Mouse (Mus musculus) midbrain, embryonic 13.5 days (tissue): ENCODE results near the gene Tmtc4. TPM values are rescaled to one million over a fixed set of nuclear protein-coding genes. Genes with fewer than 3 reads are reported as not detected.

Experiments
- ATAC-seq: fragments of 200-750 bp; cut with Nextera tagmentation; 2 replicates; pipeline ENCODE4 v1.8.0; 2017; ENCODE audit warnings: mild to moderate bottlenecking, moderate TSS enrichment, moderate library complexity
- H3K27ac ChIP-seq: fragments of 300-500 bp; sonication (generic); 2 replicates; pipeline ENCODE4 v1.5.1; 2015; ENCODE audit warnings: inconsistent platforms, mild to moderate bottlenecking, moderate library complexity
- H3K27me3 ChIP-seq: fragments of 300-500 bp; sonication (generic); 2 replicates; pipeline ENCODE4 v1.6.1; 2015; ENCODE audit warnings: mild to moderate bottlenecking, inconsistent platforms
- H3K36me3 ChIP-seq: fragments of 300-500 bp; sonication (generic); 2 replicates; pipeline ENCODE4 v1.6.1; 2015; ENCODE audit warnings: mild to moderate bottlenecking, inconsistent platforms
- H3K4me1 ChIP-seq: fragments of 300-500 bp; sonication (generic); replicated peaks from 2 replicates; pipeline ENCODE4 v1.6.1; 2015; ENCODE audit warnings: inconsistent platforms
- H3K4me2 ChIP-seq: fragments of 300-500 bp; sonication (generic); replicated peaks from 2 replicates; pipeline ENCODE4 v1.6.1; 2015; ENCODE audit warnings: moderate library complexity, mild to moderate bottlenecking, inconsistent platforms
- H3K4me3 ChIP-seq: fragments of 300-500 bp; sonication (generic); replicated peaks from 2 replicates; pipeline ENCODE4 v1.5.1; 2015; ENCODE audit warnings: mild to moderate bottlenecking, inconsistent platforms
- H3K9ac ChIP-seq: fragments of 300-500 bp; sonication (generic); replicated peaks from 2 replicates; pipeline ENCODE4 v1.6.1; 2015; ENCODE audit warnings: mild to moderate bottlenecking, inconsistent platforms
- H3K9me3 ChIP-seq: fragments of 300-500 bp; sonication (generic); 2 replicates; pipeline ENCODE4 v1.6.1; 2016; ENCODE audit warnings: mild to moderate bottlenecking, inconsistent platforms
- WGBS: fragments of 180-500 bp; shearing (Covaris S2); methylation state at CpG from one replicate; pipeline ENCODE4 v1.1.7; 2015; 5-methylcytosine and 5-hydroxymethylcytosine counted together
- polyA plus RNA-seq: library from polyadenylated mRNA; unstranded; fragments of >200 nt; fragmentation: Nextera tagmentation; extraction: Ambion mirVana; gene quantifications from 2 replicates; pipeline ENCODE4 v1.2.1, GENCODE M21; 2015

Gene Tmtc4
- polyA plus RNA-seq, result 48.1 and 51.5 TPM in 2 replicates

DNA sequence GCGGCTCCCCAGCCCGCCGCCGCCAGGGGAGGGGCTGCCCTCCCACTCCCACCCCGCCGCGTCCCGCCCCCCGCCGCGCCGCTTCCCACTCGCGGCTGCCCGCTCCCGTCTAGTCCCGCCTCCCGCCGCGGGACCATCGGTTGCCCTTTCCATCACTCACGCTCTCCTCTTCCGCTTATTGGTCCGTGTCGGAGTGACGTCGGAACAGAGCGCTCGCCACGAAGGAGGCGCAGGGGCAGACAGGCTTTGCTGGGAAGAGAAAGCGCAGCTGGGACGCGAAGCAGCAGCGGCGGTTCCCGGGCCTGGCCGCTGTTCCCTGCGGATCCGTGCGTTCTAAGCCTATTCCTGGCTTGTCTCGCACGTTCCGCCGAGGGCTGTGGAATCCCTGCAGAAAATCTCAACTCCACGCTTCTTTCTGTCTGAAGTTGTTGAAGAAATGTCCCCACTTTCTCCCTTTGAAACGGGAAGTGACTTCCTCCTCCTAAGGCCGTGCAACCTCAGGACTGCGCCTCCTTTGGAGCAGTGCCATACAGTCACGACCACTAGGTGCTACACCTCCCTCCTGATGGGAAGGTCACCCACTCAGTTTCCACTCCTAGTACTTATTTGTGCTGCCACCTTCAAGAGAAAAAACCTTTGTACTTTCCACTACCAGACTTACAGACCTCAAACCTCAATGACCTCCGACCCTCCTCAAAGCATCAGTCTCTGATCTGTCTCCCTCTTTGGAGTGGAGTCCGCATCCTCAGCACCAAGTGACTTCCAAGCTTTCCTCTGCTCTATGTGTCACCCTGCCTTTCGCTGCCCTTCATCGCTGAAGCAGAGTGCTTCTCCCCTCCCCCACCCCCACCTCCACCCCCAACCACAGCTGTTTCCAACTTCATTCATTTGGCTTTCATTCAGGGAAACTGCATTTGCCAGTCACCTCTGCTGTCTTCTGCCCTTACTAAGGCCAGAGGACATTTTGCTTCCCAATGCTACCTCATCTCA is at the start of gene Tmtc4:
Gene Tmtc4 (minus strand): TSS at position 810 of the 990 bp plus-strand sequence.
- Histone ChIP-seq H3K4me3 (peak within 1 kb of the TSS; percentile 67), H3K4me2 (peak within 1 kb of the TSS; percentile 73), H3K4me1 (peaks cover 25% of the 10 kb centered on the region), H3K9ac (peak within 1 kb of the TSS; percentile 86), H3K27me3 (no peaks in the 10 kb centered on the region), H3K27ac (peak within 1 kb of the TSS; percentile 92), H3K9me3 (no peaks in the 10 kb centered on the region), H3K36me3 (no peaks in the 10 kb centered on the region)
- peak; percentile 99 for ATAC-seq
- WGBS, result under 1% methylated on average over 51 of the region's 54 CpGs

DNA sequence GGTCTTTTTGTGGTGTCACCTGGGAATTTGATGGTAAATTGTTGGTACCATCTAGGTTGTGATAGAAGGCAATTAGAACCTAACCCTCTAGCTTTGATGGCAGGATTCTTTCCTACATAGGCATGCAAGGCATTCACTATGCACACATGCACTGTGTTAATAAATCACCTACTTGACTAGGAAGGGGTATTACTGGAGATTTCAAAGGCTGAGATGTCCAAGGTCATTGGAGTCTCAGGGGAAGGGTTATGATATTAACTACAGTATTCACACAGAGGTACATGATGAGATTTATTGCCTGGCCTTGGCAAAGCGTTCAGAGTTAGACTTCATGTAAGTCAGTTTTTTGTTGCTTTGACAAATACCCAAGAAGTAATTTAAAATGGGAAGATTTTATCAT is 48.6 kb upstream of the Tmtc4 start:
- Histone ChIP-seq H3K4me3 (no peak overlapping the region), H3K27ac (no peak overlapping the region), H3K9ac (no peak overlapping the region), H3K9me3 (no peaks in the 10 kb centered on the region), H3K4me2 (no peak overlapping the region), H3K36me3 (no peaks in the 10 kb centered on the region), H3K27me3 (no peaks in the 10 kb centered on the region), H3K4me1 (no peaks in the 10 kb centered on the region)
- WGBS, result 86% methylated on average over 1 of the region's 1 CpGs
- ATAC-seq, result no peak

DNA sequence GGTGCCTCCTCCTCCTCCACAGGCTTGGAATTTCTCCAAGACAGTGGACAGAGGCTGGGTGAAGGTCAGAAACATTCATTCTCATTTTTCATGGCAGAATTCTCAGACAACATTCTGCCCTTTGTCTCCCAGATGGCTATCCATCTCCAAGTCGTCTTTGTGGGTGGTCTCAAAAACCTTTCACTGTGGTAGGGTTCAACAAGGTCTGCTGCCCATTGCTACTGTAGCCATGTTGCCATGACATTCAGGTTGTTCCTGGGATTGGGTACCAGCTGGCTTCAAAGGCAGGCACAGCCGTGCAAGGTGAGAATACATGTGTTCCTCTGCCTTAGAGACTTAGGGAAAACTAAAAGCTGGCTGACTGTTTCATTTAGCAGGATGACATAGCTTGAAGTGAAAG is 44.0 kb upstream of the Tmtc4 start:
- ATAC-seq, result no peak
- Histone ChIP-seq H3K9me3 (no peaks in the 10 kb centered on the region), H3K27ac (no peak overlapping the region), H3K4me3 (no peak overlapping the region), H3K4me1 (no peaks in the 10 kb centered on the region), H3K27me3 (no peaks in the 10 kb centered on the region), H3K9ac (no peak overlapping the region), H3K36me3 (no peaks in the 10 kb centered on the region), H3K4me2 (no peak overlapping the region)
- 76% methylated on average over 2 of the region's 2 CpGs for WGBS

DNA sequence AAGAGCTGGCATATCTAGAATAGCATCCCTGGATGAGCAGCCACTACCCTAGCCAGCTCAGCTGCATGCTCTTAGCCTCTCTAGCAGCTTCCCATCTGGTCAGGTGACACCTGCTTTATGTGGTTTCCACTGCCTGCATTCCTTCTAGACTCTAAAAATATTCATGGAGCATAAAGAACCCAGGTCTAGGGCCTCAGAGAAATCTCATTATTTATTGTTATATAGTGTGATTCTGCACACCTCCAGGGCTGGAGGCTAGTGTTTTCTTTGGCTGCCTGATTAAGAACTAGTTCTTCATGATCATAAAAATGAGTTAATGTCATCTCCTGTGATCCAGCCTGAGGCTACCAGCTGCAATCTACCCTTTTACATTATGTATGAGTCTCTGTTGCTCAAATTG is 39.1 kb upstream of the Tmtc4 start:
- no peak overlapping the region for H3K27ac ChIP-seq
- no peak for ATAC-seq
- H3K4me3 ChIP-seq, result no peak overlapping the region
- H3K9me3 ChIP-seq, result no peaks in the 10 kb centered on the region
- no peaks in the 10 kb centered on the region for H3K27me3 ChIP-seq
- no peak overlapping the region for H3K9ac ChIP-seq
- H3K4me2 ChIP-seq, result no peak overlapping the region
- H3K4me1 ChIP-seq, result no peaks in the 10 kb centered on the region
- H3K36me3 ChIP-seq, result no peaks in the 10 kb centered on the region

DNA sequence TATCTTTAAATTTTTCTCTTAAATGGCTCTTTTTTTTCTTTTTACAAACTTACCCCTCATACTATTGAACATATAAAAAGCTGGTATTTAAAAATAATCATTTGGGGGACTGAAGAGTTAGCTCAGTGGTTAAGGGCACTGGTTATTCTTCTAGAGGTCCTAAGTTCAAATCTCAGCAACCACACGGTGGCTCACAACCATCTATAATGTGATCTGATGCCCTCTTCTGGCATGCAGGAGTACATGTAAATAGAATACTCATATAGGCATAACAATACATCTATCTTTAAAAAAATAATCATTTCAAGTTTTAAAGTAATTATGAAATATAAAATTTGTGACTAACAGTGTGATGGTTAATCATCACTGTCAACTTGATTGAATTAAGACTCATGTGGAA is 32.5 kb upstream of the Tmtc4 start:
- Histone ChIP-seq H3K36me3 (no peaks in the 10 kb centered on the region), H3K4me2 (no peak overlapping the region), H3K9me3 (no peaks in the 10 kb centered on the region), H3K4me1 (no peaks in the 10 kb centered on the region), H3K27me3 (no peaks in the 10 kb centered on the region), H3K4me3 (no peak overlapping the region), H3K9ac (no peak overlapping the region), H3K27ac (no peak overlapping the region)
- WGBS, result 87% methylated on average over 1 of the region's 1 CpGs
- no peak for ATAC-seq

DNA sequence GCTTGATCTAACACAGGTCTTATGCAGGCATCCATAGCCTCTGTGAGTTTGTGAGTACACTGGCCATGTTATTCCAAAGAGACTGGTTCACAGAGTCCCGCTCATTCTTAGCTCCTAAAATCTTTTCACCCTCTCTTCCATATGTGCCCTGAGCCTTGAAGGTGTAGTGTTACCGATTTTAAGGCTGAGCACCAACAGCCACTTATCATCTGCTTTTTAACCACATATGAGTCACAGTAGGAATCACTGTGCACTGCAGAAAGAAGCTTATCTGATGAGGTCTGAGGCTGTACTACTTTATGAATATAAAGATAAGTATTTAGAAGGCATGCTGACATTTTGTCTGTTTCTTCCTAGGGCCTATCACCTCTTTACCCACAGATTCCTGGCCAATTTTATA is 31.9 kb upstream of the Tmtc4 start:
- H3K4me3 ChIP-seq, result no peak overlapping the region
- no peak overlapping the region for H3K4me2 ChIP-seq
- no peaks in the 10 kb centered on the region for H3K9me3 ChIP-seq
- no peak for ATAC-seq
- no peak overlapping the region for H3K27ac ChIP-seq
- no peaks in the 10 kb centered on the region for H3K4me1 ChIP-seq
- H3K36me3 ChIP-seq, result no peaks in the 10 kb centered on the region
- 95% methylated on average over 2 of the region's 2 CpGs for WGBS
- no peaks in the 10 kb centered on the region for H3K27me3 ChIP-seq
- no peak overlapping the region for H3K9ac ChIP-seq

DNA sequence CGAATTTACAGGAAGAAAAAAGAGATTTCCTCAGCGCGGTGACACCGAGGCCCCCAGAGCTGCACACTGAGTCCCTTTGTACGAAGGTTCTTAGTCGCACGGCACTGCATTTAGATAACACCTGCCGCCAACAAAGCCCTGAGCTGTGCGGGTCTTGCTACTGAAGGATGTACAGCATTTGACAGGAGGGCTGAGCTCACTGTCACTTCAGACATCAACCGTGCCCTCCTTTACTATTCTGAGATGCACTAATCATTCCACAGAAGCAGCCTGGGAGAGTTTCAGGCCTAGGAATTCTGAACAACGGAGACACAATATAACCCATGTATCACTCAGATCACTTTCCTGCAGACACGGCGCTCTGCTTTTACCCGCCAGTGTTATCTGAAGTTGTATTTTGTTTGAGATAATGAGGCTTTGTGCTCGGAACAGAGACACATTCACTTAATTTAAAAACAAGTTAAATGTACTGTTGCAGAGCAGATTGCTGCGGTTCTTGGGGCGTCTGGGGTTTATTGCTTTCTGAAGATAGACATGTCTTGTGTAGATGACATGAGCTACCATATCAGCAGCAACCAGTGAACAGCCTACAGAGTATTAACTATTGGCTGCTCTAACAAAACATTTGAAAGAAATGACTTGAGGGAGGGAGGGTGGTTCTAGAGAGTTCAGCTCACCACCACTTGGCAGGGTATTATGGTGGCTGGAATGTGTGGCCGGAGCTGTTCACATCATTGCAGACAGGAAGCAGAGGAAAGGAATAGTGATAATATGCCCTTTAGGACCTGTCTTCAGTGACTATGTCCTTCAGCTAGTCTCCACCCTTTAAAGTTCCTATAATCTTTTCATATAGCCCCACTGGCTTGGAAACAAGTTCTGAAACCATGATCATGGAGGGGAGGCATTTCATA is 25.5 kb upstream of the Tmtc4 start:
- peak overlapping the region; percentile 70 for H3K27ac ChIP-seq

DNA sequence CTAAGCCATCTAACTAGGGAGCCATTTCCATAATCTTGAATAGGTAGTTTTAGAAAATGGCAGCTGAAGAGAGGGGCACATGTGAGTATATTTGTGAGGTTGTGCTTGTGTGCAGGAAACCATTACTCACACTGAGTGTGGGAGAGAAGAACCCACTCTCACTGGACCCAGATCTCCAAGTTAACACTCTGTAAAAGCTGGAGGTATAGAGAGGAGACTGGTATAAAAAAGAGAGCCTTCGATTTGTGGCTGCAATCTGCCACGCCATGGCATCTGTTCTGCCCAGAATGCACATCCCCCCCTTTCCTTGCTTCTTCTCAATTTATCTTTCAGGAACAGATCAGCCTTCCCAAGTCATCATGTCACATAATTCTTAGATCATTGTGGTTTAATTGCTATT is 24.8 kb upstream of the Tmtc4 start:
- peak; percentile 68 for ATAC-seq
- 0 out of 2 replicates have a peak overlapping the region, but pooled peaks have one; percentile 8 for H3K4me2 ChIP-seq

More for the DNA sequence above, 25.5 kb upstream of the Tmtc4 start:
- Histone ChIP-seq H3K27me3 (no peaks in the 10 kb centered on the region), H3K4me2 (no peak overlapping the region; the same call in 1 of the 2 replicates), H3K9ac (peak overlapping the region; percentile 39; the same call in 1 of the 2 replicates), H3K4me1 (peaks cover 16% of the 10 kb centered on the region), H3K36me3 (no peaks in the 10 kb centered on the region), H3K9me3 (no peaks in the 10 kb centered on the region), H3K4me3 (no peak overlapping the region)
- WGBS, result 39% methylated on average over 18 of the region's 18 CpGs
- ATAC-seq, result peak; percentile 92

DNA sequence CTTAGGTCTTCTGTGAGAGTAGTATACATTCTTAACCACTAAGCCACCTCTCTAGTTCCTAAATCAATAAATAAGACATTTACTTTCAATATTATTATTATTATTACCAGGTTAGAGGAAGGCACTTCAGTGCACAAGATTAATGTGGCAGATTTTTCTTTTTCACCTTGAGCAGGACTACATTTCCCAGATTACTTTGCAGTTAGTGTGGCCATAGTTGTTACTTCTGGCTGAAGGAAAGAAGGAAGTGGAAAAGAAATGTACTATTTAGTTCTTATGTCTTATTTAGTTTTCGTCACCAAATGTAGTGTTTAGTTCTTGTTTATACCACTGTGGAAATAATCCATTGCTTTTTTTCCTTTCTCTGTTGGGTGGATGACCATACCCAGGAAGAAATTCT is 19.9 kb upstream of the Tmtc4 start:
- WGBS, result 92% methylated on average over 1 of the region's 1 CpGs
- Histone ChIP-seq H3K4me2 (no peak overlapping the region), H3K9ac (no peak overlapping the region), H3K4me1 (peaks cover 6% of the 10 kb centered on the region), H3K27ac (no peak overlapping the region), H3K9me3 (no peaks in the 10 kb centered on the region), H3K27me3 (no peaks in the 10 kb centered on the region), H3K4me3 (no peak overlapping the region), H3K36me3 (no peaks in the 10 kb centered on the region)
- ATAC-seq, result no peak

More for the DNA sequence above, 24.8 kb upstream of the Tmtc4 start:
- Histone ChIP-seq H3K9me3 (no peaks in the 10 kb centered on the region), H3K27ac (peak overlapping the region; percentile 70), H3K36me3 (no peaks in the 10 kb centered on the region), H3K4me1 (peaks cover 16% of the 10 kb centered on the region), H3K4me3 (no peak overlapping the region), H3K27me3 (no peaks in the 10 kb centered on the region), H3K9ac (peak overlapping the region; percentile 39; the same call in 1 of the 2 replicates)
- 50% methylated on average over 2 of the region's 2 CpGs for WGBS

DNA sequence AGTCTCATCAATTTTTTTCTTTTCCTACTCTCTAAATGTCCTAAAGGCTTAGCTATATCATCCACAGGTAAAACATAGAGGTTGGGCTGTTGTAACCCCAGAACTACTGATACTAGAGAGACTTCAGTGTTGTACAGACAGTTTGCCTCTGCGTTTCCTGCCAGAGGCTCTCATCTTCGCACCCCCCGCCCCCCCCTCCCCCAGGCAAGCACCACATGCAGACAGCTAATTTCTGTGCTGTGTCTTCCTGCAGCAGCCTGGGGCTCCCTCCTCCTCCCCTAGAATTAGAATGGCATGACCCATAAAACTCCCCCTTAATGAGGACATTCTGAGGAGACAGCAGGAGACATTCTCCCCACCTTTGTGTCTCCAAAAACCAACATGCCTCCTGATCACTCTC is 17.6 kb upstream of the Tmtc4 start:
- H3K36me3 ChIP-seq, result no peaks in the 10 kb centered on the region
- no peak overlapping the region for H3K4me3 ChIP-seq
- WGBS, result 48% methylated on average over 3 of the region's 3 CpGs
- no peaks in the 10 kb centered on the region for H3K27me3 ChIP-seq
- no peak for ATAC-seq
- no peak overlapping the region for H3K9ac ChIP-seq
- no peaks in the 10 kb centered on the region for H3K4me1 ChIP-seq
- no peak overlapping the region for H3K27ac ChIP-seq
- no peaks in the 10 kb centered on the region for H3K9me3 ChIP-seq
- H3K4me2 ChIP-seq, result no peak overlapping the region

DNA sequence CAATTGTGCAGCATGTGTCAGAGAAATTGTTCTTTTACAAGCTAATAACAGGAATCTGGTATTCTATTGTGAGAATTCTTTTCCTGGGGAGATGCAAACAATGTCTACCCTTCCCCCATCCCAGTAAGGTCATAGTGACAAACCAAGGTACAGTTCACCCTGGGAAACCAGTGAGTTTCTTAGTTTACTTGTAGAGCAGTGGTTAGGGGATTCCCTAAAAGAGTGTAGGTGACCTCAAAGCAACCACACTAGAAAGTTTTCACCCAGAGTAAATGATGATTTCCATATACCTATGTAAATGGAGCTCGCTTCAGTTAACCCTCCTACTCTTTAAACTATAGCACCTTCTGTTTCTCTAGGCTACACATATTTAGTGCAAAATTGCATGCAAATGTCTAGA is 13.6 kb upstream of the Tmtc4 start:
- ATAC-seq, result no peak
- Histone ChIP-seq H3K9ac (no peak overlapping the region), H3K4me3 (no peak overlapping the region), H3K27me3 (no peaks in the 10 kb centered on the region), H3K4me2 (no peak overlapping the region), H3K36me3 (no peaks in the 10 kb centered on the region), H3K9me3 (no peaks in the 10 kb centered on the region), H3K27ac (no peak overlapping the region), H3K4me1 (no peaks in the 10 kb centered on the region)
- 84% methylated on average over 1 of the region's 1 CpGs for WGBS

DNA sequence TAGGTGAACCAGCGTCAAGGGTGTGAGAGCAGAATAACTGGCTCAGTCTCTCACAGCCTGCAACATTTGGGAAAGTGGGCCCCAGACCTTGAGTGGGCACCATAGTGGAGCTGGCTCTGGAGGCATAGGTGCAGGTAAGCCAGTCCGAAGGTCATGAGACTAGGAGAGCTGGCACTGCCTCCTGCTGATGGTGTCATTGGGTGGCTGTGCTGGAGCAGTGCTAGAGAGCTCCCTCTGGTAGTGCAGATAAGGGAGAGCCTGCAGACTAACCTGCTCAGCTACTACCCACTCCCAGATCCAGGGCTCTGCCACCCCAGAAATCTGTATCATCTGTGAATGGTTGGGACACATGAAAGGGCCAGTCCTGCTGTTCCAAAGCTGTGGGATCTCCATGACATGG is 10.1 kb upstream of the Tmtc4 start:
- no peaks in the 10 kb centered on the region for H3K36me3 ChIP-seq
- no peak for ATAC-seq
- H3K27me3 ChIP-seq, result no peaks in the 10 kb centered on the region
- H3K4me3 ChIP-seq, result no peak overlapping the region
- H3K9me3 ChIP-seq, result no peaks in the 10 kb centered on the region
- H3K4me1 ChIP-seq, result no peaks in the 10 kb centered on the region
- no peak overlapping the region for H3K9ac ChIP-seq
- H3K4me2 ChIP-seq, result no peak overlapping the region
- WGBS, result 92% methylated on average over 2 of the region's 2 CpGs
- H3K27ac ChIP-seq, result no peak overlapping the region
